Mouse (Mus musculus): ENCODE results near the gene Dolpp1. TPM values are rescaled to one million over a fixed set of nuclear protein-coding genes. Genes with fewer than 3 reads are reported as not detected.
"Not testable (repeated sequence)": the region's sequence is repeated elsewhere in the genome, so short reads cannot be mapped to it uniquely, and the experiment has no call there.

The Dolpp1 gene
- total RNA-seq, 2 experiments from 2014 or later, result 25.9 to 33.9 TPM

- DNase-seq (ENCODE audit: low spot score in 2 of 2), result no peak
Observed at GRCm38 (mm10) chr2:30408452-30409100, 16.5 kb downstream of the Dolpp1 start.

- no peak for DNase-seq (ENCODE audit: low spot score in 2 of 2)
Observed at GRCm38 (mm10) chr2:30409454-30410176, 17.6 kb downstream of the Dolpp1 start.

GRCm38 (mm10) chr2:30413038-30413973 is 21.3 kb downstream of the Dolpp1 start:
- no peak for DNase-seq (ENCODE audit: low spot score in 2 of 2)

- DNase-seq (ENCODE audit: low spot score in 2 of 2), result no peak
Observed at GRCm38 (mm10) chr2:30414101-30414500, 22.0 kb downstream of the Dolpp1 start.

GRCm38 (mm10) chr2:30414681-30415080 is 22.6 kb downstream of the Dolpp1 start:
- DNase-seq (ENCODE audit: low spot score in 2 of 2), result no peak

- peak; percentile 80 to 86 for DNase-seq (ENCODE audit: low spot score in 2 of 2)
Observed at GRCm38 (mm10) chr2:30415157-30415935, 23.3 kb downstream of the Dolpp1 start, which contains the start of gene Crat. Gene Crat, minus strand, starts transcription at chr2:30415813.

GRCm38 (mm10) chr2:30415936-30416648 is 24.0 kb downstream of the Dolpp1 start, which contains the start of gene Ptpa:
Gene Ptpa, plus strand, starts transcription at chr2:30416039.
- DNase-seq (ENCODE audit: low spot score in 2 of 2), result peak; percentile 87 to 88

- DNase-seq (ENCODE audit: low spot score in 2 of 2), result no peak
Observed at GRCm38 (mm10) chr2:30416649-30416965, 24.6 kb downstream of the Dolpp1 start.

DNA sequence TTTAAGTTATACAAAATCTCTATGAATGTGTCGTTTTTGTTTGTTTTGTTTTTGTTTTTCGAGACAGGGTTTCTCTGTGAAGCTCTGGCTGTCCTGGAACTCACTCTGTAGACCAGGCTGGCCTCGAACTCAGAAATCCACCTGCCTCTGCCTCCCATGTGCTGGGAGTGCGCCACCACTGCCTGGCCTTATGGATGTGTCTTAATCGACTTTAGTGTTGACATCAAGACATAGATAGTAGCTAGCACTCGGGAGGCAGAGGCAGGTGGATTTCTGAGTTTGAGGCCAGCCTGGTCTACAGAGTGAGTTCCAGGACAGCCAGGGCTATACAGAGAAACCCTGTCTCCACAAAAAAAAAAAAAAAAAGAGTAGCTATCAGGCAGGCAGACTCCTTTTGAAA is 25.1 kb downstream of the Dolpp1 start:
- DNase-seq (ENCODE audit: low spot score in 2 of 2), result not testable (repeated sequence)

- DNase-seq (ENCODE audit: low spot score in 2 of 2), result no peak
Observed at GRCm38 (mm10) chr2:30417595-30418165, 25.6 kb downstream of the Dolpp1 start.

DNA sequence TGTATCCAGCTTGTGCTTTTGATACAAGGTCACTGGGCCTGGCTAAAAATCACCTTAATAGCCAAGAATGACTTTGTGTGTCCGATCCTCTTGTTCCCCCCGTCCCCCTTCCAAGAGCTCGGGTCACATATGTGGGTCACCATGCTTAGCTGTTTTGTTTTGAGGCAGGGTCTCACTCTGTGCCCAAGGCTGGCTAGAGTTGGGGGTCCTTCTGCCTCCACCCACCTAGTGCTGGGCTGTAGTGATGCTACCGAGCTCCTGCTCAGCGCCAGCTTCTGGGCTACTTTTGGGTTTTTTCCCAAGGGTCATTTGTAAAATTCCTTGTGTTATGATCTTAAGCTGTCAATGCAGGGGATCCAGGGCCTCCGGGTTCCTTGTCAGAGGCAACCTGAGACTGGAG is 26.2 kb downstream of the Dolpp1 start:
- DNase-seq (ENCODE audit: low spot score in 2 of 2), result no peak

DNA sequence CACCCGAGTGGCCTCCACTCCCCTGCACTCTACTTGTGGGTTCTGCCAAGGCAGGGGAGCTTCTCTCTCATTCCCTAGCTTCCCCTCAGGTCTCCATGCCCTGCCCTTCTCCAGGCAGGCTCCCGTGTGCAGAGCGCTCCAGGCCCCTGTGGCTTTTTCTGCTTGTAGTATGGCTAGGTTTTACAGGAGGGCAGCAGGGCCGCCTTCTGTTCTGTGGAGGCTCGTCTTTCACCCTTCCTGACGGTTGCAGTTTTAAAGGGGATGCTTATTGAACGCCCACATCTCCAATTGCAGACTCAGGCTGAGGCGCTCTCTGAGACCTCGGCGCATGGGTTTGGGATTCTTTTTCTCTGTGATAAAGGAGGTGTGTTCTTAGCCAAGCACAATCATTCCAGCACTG is 27.1 kb downstream of the Dolpp1 start:
- no peak for DNase-seq (ENCODE audit: low spot score in 2 of 2)

GRCm38 (mm10) chr2:30421432-30421831 is 29.4 kb downstream of the Dolpp1 start:
- no peak for DNase-seq (ENCODE audit: low spot score in 2 of 2)

DNA sequence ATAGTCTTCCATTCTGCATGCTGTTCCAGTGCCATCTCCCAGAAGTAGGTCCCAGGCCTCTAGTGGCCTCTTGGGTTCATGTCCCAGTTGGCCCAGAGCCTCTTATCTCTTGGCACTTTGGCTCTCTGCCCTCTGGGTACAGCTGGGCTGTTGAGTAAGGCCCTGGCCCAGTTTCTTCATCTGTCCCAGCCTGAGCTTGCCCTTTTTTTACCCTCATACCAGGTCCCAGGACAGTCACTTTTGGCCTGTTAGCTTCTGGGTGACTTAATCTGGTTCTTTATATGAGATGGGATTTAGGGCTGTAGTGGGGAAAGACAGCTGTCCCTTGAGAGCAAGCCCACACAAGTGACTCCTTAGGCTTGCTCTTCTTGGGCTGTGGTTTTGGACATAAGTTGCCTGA is 37.1 kb downstream of the Dolpp1 start:
- DNase-seq (ENCODE audit: low spot score in 2 of 2), result peak in 1 of 2 experiments; percentile 42

- DNase-seq (ENCODE audit: low spot score in 2 of 2), result peak in 1 of 2 experiments; percentile 37
Observed at GRCm38 (mm10) chr2:30435326-30436155, 43.5 kb downstream of the Dolpp1 start.

GRCm38 (mm10) chr2:30436156-30436545 is 44.1 kb downstream of the Dolpp1 start:
- no peak for DNase-seq (ENCODE audit: low spot score in 2 of 2)

- DNase-seq (ENCODE audit: low spot score in 2 of 2), result no peak
Observed at GRCm38 (mm10) chr2:30436809-30437208, 44.8 kb downstream of the Dolpp1 start.

DNA sequence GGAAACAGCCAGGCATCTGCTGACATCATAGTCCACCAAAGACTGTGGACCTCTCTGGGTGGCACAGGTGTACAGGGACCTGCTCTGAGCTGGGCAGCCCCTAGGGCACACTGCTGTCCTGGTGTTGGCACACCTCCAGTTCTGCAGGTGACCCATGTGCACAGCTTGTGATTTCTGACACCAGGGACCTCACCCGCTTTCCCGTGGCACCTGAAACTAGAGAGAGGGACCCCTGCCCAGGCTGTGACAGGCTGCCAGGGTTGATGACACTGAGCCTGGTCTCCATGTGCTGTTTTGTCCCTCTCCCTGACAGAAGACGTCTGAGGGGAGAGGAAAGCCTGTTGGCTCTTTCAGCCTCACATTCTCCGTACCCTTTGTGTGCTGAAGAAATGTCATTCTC is 45.7 kb downstream of the Dolpp1 start:
- no peak for DNase-seq (ENCODE audit: low spot score in 2 of 2)

- no peak for DNase-seq (ENCODE audit: low spot score in 2 of 2)
Observed at GRCm38 (mm10) chr2:30439631-30440030, 47.6 kb downstream of the Dolpp1 start.

All from adrenal gland, postnatal 4 days (tissue).